Mouse (Mus musculus) granulocyte monocyte progenitor cell, adult 5-6 weeks (primary cell): ENCODE measurements around the gene Osbp2. TPM values are rescaled to one million over a fixed set of nuclear protein-coding genes. Genes with fewer than 3 reads are reported as not detected.

Experiments used
- ATAC-seq: replicated peaks from 2 replicates; pipeline ENCODE4 v1.8.0; 2016; ENCODE audit warnings: mild to moderate bottlenecking, moderate TSS enrichment, inconsistent platforms; ENCODE audit not compliant: poor library complexity, severe bottlenecking
- total RNA-seq, 2 experiments: library from RNA; stranded (forward) in 1 of 2; stranded (reverse) in 1 of 2; fragments of 200-712, 200-1000 nt in 1 of 2; fragments of >200 nt in 1 of 2; fragmentation: Nextera tagmentation in 1 of 2; gene quantifications; 2 replicates each; pipeline ENCODE4 v1.2.3; 2014 to 2017

Osbp2 gene
- total RNA-seq, 2 experiments from 2014 or later: 0.19 TPM; not detected in 1

DNA sequence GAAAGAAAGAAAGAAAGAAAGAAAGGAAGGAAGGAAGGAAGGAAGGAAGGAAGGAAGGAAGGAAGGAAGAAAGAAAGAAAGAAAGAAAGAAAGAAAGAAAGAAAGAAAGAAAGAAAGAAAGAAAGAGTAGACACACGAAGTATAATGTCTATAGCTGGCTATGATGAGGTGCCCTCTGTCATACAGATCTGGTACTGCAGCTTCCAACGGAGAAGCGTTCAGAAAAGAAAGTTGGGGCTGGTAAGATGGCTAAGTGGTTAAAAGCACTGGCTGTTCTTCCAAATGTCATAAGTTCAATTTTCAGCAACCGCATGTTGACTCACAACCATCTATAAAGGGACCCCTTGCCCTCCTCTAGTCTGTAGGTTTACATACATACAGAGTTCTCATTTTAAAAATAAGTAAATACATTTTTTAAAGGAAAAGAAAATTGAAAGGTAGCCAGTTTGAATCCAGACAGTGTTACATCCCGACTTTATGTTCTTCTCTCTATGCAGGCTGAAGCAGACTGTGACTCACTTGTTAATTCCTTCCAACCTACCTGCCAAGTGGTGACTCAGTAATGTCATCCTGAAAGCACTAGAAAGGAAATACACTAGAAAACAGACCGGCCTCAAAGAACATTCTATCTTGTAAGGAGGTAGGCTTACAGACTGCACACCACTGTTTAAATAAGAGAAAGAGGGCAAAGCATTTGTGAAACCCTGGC, 31.4 kb downstream of the Osbp2 start:
- no peak; the same call in 1 of the 2 replicates for ATAC-seq

DNA sequence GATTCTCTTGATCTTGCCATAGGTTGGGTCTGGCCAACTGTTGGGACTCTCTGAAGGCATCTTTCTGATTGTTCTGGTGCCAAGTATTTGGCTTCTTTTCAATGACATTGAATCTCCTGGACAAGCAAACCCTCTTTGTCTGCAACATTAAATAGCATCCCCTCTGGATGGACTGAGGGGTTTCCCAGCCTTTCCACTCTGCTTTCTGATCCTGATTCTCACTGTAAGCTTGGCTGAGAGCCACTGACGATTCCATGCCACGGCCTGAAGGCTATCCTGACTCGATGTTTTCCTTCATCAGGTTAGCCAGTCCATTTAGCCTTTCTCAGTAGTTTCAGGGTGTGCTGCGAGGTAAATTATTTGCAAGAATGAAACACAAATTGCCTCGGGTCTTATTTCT, 34.0 kb downstream of the Osbp2 start:
- no peak for ATAC-seq

DNA sequence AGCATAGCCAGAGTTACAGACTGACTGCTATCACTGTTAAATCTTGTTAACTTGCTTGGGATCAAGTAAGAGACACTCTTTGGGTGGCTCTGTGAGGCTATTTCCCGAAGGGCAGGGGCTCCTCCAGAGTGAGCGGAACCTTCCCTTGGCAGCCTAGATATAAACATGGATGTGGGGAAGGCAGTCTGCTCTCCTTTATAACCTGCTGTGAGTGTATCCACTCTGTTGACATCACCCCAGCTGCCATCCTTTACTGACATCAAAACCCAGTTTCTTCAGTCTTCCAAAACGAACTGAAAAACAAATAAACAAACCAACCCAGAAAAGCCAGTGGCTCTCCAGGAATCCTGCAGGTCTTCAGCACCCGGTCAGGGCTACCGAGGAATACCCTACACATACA, 39.6 kb downstream of the Osbp2 start:
- no peak for ATAC-seq

DNA sequence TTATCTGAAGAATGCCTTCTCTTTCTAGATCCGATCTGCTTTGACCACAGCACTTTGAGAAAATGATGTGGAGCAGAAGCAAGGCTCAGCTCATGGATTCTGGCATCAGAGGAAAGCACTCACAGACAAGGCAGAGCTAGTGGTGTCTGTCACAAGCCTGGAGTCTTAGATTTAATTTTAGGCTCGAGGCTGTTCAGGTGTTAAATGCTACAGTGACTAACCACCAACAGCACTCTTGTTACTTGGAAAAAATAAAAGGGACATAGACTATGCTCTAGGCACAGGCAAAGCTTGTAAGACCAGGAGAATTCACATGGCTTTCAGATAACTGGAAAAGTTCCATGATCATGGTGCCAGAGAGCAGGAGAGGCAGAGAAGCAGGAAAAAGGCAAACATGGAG, 40.3 kb downstream of the Osbp2 start:
- ATAC-seq: no peak

DNA sequence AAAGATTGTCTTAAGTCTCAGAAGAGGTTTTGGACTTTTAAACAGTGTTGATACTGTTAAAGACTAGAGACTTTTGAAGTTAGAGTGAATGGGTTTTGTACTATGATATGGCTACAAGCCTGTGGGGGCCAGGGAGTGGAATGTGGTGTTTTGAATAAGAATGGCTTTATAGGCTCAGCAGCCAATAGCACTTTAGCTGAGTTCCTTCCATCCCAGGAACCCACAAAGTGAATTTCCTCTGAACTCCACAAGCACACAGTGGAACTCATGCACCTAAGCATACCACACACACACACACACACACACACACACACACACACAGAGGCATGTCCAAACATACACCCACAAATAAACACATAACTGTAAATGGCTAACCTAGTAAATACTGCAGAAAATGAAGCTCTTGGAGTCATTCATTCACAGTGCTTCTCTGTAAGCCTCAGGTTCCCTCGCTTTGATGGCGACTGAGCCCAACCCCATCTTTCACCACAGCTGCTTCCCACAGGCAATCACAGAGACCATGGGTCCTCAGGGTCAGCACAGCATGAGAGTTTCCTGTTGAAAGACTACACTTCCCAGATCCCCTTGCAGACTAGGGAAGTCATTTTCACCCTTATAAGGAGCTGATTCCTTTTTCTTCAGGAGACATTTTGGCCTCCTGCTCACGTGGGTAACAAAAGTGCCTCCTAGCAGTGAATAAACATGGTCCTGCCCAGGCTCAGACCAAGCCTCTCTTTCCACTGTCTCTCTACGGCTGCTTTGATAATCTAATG, 45.5 kb downstream of the Osbp2 start:
- ATAC-seq: no peak; the same call in 1 of the 2 replicates

DNA sequence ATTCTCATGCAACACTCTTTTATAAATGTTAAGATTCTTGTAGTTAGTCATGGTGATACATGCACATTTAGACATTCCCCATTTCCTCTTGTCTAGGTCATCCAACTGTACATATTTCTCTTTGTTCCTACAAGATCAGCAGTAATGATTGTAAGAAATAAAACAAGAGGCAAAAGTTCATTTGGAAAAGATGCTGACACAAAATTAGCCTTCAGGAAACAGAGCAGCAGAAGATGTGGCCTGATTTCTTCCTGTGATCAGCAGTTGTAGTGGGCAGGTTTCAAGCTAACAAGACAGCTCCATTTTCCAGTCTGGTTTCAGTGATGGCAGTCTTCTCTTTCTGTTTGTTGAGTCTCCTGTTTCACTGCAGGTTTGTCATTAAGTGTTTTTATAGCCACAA, 47.8 kb downstream of the Osbp2 start:
- no peak for ATAC-seq

DNA sequence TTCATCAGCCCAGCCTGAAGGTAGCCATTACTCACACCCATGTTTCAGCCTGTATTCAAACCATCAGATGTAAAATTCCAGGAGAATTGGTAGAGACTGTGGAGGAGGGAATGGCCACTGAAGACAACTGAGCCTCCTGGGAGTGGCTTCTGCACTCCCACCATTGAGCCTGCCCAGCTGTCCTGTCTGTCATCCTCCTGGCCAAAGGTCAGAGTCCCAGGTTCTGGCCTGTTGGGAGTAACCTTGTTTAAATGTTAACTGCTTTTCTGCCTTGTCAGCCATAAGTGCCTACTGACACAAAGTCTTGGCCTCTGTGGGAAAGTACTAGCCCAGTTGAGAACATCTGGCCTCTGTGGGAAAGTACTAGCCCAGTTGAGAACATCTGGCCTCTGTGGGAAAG, 50.4 kb downstream of the Osbp2 start:
- ATAC-seq: no peak

DNA sequence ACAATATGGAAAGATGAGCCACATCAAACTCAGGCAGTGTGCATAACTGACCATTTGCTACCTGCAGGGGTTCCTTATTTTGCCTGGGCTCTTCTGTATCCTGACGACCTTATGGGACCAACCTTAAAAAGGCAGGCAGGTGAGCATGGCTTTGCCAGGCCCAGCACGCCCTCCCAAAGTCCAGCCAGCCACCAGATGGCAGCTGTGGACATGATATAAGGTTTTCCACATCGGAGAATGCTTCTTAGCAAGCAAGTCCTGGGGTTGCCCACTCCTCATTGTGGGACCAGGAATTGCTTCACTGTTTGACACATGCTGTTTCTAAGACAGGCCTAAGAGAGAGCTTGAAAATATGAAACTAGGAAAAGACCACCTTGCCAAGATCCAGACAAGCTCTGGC, 55.5 kb downstream of the Osbp2 start:
- no peak for ATAC-seq

DNA sequence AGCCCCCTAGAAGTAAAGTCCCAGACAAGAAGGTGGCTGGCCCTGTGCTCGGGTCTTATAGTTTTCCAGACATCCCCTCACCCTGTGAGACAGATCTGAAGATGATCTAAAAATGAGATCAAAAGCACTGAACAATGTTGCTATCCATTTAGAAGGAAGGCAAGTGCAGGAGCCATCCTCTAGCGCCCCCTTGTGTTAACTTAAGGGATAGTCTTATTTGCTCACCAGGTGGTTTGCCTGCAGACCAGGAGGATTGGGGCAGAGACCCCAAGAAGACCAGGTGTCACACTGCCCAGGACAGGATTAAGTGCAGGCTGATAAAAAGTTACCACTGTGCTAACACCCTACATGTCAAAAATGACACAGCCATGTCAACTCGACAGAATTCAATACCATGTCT, 58.3 kb downstream of the Osbp2 start:
- peak; percentile 56 for ATAC-seq

DNA sequence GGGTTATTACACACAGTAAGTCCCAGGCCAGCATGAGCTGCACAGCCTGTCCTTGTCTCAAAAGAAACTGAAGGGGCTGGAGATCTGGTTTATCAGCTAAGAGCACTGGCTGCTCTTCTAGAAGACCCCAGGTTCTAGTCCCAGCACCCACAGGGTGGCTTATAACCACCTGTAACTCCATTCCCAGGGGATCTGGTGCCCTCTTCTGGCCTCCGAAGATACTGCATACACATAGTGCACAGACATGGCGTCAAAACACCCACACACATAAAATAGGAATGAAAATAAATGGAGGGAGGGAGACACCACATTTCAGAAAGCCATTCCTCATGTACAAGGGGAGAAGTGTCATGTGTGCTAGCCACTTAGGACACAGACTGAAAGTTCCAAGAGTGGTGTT, 59.1 kb downstream of the Osbp2 start:
- ATAC-seq: no peak

DNA sequence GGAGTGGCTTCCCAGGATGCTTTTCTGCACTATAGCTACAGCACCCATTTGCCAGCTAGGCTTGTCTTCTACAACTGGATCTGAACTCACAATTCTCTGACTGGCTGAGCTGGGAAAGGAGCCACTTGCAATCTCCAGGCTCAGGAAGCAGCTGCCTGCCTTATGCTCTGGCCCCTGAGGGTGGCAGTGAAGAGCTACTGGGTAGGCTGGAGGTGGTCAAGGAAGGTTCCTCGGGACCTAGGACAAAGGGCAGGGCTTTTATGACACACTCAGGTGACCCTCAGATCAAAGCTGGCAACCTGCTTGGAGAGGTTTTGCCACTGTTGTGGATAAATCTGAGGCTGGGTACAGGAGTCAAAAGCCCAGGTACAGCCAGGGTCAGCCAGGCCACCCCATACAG, 61.6 kb downstream of the Osbp2 start:
- no peak for ATAC-seq

DNA sequence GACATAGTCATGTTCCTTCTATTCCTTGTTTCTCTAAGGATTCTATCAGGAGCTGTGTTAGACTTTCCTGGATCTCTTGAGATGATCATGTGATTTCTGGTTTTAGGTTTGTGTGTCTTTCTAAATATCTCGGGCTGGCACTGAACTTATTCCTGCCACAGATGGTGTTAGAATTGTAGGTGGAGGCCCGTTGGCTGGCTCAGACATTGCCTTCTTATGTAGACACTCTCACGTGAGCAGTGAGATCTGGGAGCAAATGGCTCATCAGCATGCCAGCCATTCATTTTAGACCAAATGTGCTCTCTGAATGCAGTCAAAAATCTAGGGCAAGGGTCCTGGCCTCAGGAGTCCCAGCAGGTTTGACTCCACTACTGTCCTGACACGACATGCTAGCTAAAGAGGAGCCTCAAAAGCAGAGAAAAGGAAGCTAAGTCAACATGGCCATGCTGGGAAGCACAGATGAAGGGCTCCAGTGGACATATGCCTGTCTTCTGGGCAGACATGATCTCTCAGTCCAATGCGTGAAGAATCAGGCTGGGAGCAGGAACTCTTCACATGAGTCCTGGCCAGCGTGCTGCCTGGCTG, 66.0 kb downstream of the Osbp2 start:
- ATAC-seq: no peak

DNA sequence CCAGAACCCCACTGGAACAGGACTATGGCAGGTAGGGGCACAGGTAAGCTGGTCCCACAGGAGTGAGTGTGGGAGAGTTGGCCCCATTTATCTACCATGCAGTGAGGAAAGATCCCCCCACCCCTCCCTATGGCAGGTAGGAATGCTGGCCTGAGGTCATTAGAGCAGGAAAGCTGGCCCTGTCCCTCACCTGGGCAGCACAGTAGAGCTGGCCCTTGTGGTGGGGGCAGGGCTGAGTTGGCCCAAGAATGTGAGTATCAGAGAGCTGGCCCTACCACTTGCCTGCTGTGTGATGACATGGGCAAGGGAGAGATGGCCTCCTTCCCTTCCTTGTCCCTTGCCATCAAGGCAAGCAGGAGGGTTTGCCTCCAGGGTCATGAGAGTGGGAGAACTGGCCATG, 73.0 kb downstream of the Osbp2 start:
- no peak for ATAC-seq

DNA sequence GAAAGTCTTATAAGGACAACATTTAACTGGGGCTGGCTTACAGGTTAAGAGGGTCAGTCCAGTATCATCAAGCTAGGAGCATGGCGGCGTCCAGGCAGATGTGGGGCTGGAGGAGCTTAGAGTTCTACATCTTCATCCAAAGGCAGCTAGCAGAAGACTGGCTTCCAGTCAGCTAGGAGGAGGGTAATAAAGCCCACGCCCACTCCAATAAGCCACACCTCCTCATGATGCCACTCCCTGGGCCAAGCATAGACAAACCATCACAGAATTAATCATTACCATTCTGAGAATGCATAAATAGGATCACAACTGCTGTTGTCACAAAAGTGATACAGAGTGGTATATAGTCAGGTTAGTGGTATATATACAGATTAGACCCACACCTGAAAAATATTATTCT, 73.8 kb downstream of the Osbp2 start:
- no peak for ATAC-seq

DNA sequence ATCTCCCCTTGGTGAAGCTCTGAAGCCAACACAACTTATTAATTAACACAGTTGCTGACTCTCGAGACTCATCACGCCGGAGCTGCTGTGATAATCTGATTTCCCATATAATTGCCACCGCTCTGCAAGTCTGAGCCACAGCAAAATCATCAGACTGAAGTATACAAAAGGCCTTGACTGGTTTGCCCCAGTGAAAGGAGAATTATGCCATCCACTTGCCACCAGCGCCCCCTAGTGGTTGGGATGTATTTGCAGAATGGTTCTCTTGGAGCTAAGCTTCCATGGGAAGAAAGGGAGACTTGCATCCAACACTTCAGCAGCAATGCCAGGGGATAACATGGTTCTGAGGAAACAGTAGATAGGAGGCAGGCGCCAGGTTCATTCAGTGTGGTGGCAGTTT, 77.1 kb downstream of the Osbp2 start:
- peak; percentile 63 for ATAC-seq

DNA sequence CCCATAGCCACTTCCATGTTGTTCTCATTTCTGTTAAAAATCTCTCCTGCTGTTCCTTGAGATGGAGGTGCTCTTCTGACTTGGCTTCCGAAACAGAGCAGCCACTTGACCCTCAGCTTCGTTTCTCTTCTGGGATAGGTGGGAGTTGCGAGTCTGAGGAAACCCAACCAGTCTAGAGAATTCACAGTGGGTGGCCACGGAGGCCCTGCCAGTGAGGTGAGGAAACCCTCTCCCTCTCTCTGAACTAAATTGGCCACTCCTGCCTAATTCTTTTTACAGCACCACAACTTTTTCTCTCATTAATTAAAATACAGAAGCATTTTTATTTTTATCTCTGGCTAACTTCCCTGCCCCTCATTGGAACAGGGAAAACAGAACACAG, 88.4 kb downstream of the Osbp2 start:
- no peak for ATAC-seq

DNA sequence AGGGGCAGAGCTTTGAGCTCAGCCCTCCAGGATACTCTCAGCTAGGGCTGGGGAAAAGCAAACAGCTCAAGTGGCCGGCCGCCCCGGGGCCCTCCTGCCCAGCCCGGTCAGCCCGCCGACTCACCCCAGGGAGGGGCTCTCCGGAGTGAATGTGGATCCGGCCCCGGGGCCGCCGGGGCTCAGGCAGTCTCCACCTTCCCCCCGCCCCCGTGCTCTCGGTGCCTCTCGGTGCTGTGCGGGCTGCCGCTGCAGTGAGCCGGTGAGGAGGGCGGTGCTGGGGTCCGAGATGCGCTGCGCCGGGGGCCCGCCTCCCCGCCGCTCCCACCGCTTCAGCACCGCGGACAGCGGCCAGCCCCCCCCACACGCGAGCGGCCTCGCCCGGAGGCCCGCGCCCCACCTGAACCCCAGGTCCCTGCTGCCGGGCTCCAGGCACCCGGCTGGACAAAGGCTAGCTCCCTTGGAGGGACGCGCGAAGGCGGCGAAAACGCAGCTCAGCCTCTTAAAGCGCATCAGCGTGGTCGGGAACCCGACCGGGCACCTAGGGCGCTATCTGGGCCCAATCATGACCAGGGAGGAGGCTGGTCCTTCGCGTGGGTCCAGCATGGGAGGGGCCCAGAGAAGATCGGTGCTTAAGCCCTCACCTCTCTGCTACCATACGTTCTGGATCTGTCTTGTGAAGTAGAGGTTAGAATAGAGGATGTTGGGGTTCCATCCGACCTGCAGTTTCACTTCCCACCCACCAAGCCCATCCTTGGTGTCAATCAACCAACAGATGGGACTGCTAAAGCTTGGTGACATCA, 89.0 kb downstream of the Osbp2 start:
- ATAC-seq: peak; percentile 83

DNA sequence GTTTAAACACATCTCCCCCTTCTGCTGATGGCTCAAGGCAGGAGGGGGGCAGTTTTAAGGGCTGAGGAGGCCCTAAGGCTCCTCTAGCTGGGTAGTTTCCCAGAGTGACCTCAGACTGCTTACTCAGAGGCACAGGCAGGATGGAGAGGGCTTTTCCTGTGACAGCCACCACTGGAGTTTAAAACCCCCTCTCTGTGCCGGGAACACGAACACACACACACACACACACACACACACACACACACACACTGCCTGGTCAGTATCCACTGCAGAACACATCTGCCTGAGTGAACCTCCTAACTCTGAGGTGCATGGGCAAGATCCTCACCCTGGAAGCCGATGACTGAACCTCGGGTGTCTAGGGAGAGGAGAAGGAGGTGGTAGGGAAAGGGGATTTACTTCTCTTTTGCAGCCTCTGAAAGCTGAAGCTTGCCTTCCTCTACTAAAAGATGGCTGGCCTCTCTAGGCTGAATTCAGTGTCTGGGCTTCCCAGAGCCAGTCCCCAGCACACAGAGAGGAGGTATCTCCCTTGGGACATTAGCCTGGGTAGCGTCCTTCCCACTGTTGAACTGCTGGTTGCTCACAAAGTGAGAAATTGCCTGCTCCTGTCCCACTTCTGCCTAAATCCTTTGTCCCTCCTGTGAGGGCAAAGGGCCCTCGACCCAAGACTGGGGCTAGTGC, 89.8 kb downstream of the Osbp2 start:
- ATAC-seq: no peak

DNA sequence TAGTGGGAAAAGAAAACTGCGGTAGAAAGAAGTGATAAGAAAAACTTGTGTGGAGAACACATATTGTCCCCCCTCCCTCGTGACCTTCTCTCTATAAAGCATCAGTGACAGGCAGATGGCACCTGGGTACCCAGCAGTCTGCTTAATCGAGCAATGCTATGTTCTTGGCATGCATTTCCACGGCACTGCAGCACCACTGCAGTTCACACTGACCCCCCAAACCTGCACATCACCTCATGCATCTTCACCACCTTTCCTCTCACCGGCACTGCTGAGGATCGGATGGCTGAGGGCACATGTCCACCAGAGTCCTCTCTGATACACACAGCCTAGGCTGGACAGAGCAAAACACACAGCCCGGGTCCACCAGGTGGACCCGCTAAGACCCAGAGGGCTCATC, 90.6 kb downstream of the Osbp2 start:
- no peak for ATAC-seq

DNA sequence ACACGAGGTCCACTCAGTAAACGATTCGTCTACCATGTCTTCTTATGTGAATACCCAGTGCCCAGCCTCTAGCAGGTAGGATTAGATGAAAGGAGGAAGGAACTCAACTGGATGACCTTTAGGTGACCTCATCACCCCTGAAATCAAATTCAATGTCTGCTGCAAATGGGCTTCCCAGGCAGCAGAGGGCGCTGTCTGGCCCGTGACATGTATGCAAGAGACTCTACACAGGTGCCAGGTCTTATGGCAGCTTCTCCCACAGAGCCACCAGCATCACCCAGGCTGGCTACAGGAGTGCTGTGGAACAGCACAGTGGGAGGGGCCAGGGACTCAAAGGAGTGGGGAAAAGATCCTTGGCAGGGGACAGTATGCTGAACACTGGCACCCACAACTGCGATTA, 92.4 kb downstream of the Osbp2 start:
- 0 out of 2 replicates have a peak, but pooled peaks have one; percentile 17 for ATAC-seq
